Mouse (Mus musculus) midbrain, embryonic 10.5 days (tissue): ENCODE measurements at regions not wholly inside any gene's neighbourhood (a gene's known extent, or its start where the extent isn't known, plus 50 kb on each side); places are given as distances from the start of the nearest gene placed in this dataset.

ENCODE experiments used
- DNase-seq: peaks from one replicate; pipeline ENCODE4 v3.0.0-alpha.2; 2017; ENCODE audit warnings: low spot score
- H3K27ac ChIP-seq: fragments of 300-500 bp; sonication (generic); replicated peaks from 2 replicates; pipeline ENCODE4 v1.5.1; 2016; ENCODE audit warnings: mild to moderate bottlenecking
- H3K27me3 ChIP-seq: fragments of 300-500 bp; sonication (generic); 2 replicates; pipeline ENCODE4 v1.6.1; 2016; ENCODE audit warnings: low read depth, mild to moderate bottlenecking; ENCODE audit not compliant: poor library complexity, severe bottlenecking
- H3K36me3 ChIP-seq: fragments of 300-500 bp; sonication (generic); 2 replicates; pipeline ENCODE4 v1.6.1; 2016; ENCODE audit warnings: mild to moderate bottlenecking, moderate library complexity
- H3K4me1 ChIP-seq: fragments of 300-500 bp; sonication (generic); 2 replicates; pipeline ENCODE4 v1.6.1; 2016
- H3K4me3 ChIP-seq: fragments of 300-500 bp; sonication (generic); 2 replicates; pipeline ENCODE4 v1.5.1; 2016; ENCODE audit warnings: mild to moderate bottlenecking, moderate library complexity
- H3K9me3 ChIP-seq: fragments of 300-500 bp; sonication (generic); replicated peaks from 2 replicates; pipeline ENCODE4 v1.6.1; 2016; ENCODE audit warnings: mild to moderate bottlenecking
- WGBS: fragments of 180-500 bp; shearing (Covaris S2); methylation state at CpG from one replicate; pipeline ENCODE4 v1.1.7; 2016; 5-methylcytosine and 5-hydroxymethylcytosine counted together

DNA sequence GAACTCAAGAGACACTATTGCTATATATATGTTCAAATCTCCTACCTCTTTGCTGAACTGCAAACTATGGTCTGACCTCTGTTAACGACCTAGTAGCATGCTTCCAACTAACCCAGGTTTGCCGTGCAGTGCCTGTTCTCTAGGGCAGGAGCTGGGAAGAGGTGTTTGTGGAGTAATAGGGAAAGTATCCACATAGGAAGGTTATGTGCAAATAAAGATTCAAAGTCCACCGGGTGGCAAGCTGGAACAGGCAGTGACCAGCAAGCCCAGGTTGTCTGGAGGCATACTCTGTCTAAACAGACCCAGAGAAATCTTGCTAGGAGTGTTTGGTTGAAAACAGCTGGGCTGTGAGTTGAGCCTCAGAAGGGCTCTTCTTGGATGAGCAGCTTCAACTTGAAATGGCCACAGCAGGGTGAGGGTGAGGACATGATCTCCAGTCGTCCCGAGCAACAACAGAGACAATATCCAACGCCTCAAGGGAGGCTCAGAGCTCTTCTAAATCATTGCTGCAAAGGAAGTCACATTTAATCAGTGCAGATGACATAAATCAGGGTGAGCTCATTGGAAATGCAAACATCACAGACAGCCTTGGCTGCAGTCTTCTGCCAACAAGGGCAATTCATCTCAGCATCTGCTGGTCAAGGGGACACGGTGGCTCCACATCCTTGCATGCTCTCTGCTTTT is 846.7 kb downstream of the Synb start:
- 82% methylated on average over 7 of the region's 7 CpGs for WGBS

DNA sequence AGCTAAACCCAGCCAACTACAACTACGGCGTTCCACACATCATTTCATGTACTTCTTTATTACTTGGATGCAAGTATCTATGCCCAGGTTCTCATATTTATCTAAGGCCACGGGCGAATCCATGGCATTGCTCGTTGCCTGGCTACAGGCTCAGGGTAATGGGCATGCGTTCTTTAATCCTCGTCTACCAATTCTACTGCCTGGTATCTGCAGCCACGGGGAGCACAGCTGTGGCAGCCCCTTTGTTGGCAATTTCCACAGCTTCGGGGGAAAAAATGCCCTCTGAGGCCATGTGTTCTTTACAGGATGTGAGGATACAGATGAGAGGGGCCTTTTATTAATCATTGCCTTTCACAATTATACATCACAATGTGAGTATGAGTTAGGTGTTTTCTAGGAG is 860.8 kb downstream of the Synb start:
- WGBS, result 86% methylated on average over 9 of the region's 9 CpGs
- H3K4me3 ChIP-seq, result no peak overlapping the region
- no peaks in the 10 kb centered on the region for H3K36me3 ChIP-seq
- H3K9me3 ChIP-seq, result no peaks in the 10 kb centered on the region
- no peak for DNase-seq
- H3K27me3 ChIP-seq, result no peaks in the 10 kb centered on the region
- H3K27ac ChIP-seq, result no peak overlapping the region
- H3K4me1 ChIP-seq, result peaks cover 3% of the 10 kb centered on the region; the same call in 1 of the 2 replicates

More for the DNA sequence above, 846.7 kb downstream of the Synb start:
- H3K36me3 ChIP-seq, result no peaks in the 10 kb centered on the region
- no peak for DNase-seq
- no peak overlapping the region for H3K4me3 ChIP-seq
- H3K27me3 ChIP-seq, result no peaks in the 10 kb centered on the region
- H3K9me3 ChIP-seq, result no peaks in the 10 kb centered on the region
- no peak overlapping the region for H3K27ac ChIP-seq
- peaks cover 5% of the 10 kb centered on the region for H3K4me1 ChIP-seq

DNA sequence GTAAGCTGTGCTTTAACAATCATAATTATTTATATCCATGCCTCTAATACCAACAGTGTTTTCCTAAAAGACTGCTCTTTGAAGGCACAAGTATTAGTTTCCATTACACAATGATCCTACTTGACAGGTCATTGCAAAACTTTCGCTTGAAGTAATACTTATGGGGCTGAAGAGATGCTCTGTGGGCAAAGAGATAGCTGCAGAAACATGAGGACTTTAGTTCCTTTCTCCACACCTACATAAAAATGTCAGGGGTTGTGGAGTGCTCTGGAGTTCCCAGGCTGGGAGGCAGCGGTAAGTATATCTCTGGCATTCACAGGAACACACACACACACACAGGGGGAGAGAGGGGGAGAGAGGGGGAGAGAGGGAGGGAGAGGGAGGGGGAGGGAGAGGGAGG is 862.0 kb downstream of the Synb start:
- no peak for DNase-seq
- Histone ChIP-seq H3K9me3 (no peaks in the 10 kb centered on the region), H3K27me3 (no peaks in the 10 kb centered on the region), H3K27ac (no peak overlapping the region), H3K4me1 (peaks cover 3% of the 10 kb centered on the region; the same call in 1 of the 2 replicates), H3K4me3 (no peak overlapping the region), H3K36me3 (no peaks in the 10 kb centered on the region)
- WGBS, result 86% methylated on average over 2 of the region's 2 CpGs

DNA sequence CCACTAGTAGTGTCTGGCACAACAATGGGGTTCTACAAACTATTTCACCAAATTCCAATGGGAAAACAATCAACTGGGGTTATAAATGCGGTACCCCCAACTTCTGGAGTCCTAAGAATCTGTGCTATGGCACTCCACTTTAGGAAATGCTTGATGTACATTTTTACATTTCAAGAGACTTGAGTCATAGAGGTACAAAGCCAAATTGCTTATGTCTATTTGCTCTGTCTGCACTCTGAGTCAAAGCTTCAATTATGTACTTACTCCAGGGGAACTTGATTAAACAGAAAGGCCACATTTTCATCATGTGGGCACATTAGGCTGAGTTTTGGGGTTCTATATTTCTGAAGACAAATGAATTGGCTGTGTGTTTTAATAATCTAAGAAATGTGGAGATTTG is 866.9 kb downstream of the Synb start:
- whole genome bisulfite sequencing, result 91% methylated on average over 1 of the region's 1 CpGs
- H3K9me3 ChIP-seq, result no peaks in the 10 kb centered on the region
- no peak overlapping the region for H3K4me3 ChIP-seq
- H3K4me1 ChIP-seq, result no peaks in the 10 kb centered on the region
- no peaks in the 10 kb centered on the region for H3K36me3 ChIP-seq
- no peaks in the 10 kb centered on the region for H3K27me3 ChIP-seq
- DNase-seq, result no peak
- no peak overlapping the region for H3K27ac ChIP-seq

DNA sequence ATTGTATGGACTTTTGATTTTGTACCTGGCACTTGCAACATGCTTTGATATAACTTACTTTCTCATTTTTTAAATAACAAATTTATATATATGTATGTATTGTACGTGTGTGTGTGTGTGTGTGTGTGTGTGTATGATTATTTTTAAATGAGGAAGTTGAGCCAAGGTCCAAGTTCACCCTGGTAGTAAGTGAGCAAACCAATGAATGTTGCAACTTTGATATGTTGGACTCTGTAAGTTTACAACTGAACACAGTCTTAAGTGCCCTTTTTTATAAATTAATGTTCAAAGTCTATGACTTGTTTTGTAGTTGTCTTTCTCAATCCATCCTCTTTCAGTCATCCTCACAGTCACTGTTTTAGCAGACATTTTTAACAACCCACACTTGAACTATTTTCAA is 901.7 kb downstream of the Synb start:
- Histone ChIP-seq H3K27ac (0 out of 2 replicates have a peak overlapping the region, but pooled peaks have one; percentile 18), H3K36me3 (no peaks in the 10 kb centered on the region), H3K4me1 (peaks cover 15% of the 10 kb centered on the region), H3K9me3 (no peaks in the 10 kb centered on the region), H3K4me3 (no peak overlapping the region), H3K27me3 (no peaks in the 10 kb centered on the region)
- DNase-seq, result no peak
- WGBS, result 89% methylated on average over 1 of the region's 1 CpGs

DNA sequence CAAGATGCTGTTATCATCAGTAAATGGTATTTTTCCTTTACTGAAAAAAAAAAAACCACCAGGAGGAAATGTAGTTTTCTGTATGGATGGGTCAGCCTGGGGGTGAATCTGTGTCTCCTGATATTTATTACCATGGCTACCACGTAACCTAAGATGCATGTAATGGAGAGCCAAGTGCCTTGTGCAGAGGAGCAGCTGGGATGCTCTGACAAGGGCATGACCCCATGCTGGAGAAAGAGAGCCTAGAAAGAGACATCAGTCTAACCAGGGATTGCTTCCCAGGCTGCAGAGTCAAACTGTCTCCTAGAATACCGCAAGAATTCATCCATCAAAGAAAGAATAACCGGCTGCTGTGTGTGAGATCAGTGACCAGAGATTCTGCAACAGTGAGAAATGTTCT is 902.2 kb downstream of the Synb start:
- Histone ChIP-seq H3K4me1 (peaks cover 15% of the 10 kb centered on the region), H3K27ac (0 out of 2 replicates have a peak overlapping the region, but pooled peaks have one; percentile 18), H3K4me3 (no peak overlapping the region), H3K27me3 (no peaks in the 10 kb centered on the region), H3K36me3 (no peaks in the 10 kb centered on the region), H3K9me3 (no peaks in the 10 kb centered on the region)
- 51% methylated on average over 3 of the region's 3 CpGs for WGBS
- peak; percentile 17 for DNase-seq

DNA sequence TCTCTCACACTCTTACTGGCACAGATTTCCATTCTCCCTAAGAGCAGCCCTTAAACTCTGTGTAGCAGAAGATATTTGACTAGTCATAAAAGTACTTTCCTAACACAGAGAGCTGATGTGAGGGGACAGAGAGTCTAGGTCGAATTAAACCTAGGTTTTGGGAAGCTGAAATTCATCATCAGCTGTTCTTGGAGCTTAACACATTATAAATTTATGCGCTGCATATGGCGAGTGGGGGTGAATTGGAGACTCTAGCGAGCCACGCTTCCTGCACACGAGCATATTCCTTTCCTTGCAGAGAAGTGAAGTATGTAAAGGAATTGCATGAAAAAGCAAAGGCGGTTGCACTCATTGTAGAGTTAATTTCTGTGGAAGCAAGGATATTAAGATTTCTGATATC is 912.4 kb downstream of the Synb start:
- H3K9me3 ChIP-seq, result no peaks in the 10 kb centered on the region
- no peaks in the 10 kb centered on the region for H3K36me3 ChIP-seq
- no peak for DNase-seq
- WGBS, result 84% methylated on average over 7 of the region's 7 CpGs
- no peaks in the 10 kb centered on the region for H3K4me1 ChIP-seq
- no peak overlapping the region for H3K27ac ChIP-seq
- H3K27me3 ChIP-seq, result no peaks in the 10 kb centered on the region
- no peak overlapping the region for H3K4me3 ChIP-seq

DNA sequence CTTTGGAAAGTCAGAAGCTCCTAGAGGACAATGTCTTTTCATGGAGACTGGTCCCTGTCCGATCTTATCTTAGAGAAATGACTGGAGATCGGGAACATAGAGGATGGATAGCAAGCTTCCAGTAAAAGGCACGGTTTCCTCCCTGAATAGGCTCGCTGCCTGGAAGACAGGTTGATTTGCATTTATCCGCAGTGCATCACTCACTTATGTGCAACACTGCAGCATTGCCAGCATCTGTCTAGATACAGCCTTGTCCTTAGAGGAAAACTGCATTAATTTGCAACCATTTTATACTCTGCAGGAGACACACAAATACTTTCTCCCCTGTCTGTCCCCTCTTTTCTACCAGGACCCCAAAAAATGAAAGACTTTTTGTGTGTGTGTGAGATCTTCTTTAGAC is 926.4 kb downstream of the Synb start:
- no peak overlapping the region for H3K4me3 ChIP-seq
- no peaks in the 10 kb centered on the region for H3K36me3 ChIP-seq
- WGBS, result 85% methylated on average over 5 of the region's 5 CpGs
- no peaks in the 10 kb centered on the region for H3K9me3 ChIP-seq
- no peaks in the 10 kb centered on the region for H3K4me1 ChIP-seq
- no peak overlapping the region for H3K27ac ChIP-seq
- no peaks in the 10 kb centered on the region for H3K27me3 ChIP-seq
- no peak for DNase-seq

DNA sequence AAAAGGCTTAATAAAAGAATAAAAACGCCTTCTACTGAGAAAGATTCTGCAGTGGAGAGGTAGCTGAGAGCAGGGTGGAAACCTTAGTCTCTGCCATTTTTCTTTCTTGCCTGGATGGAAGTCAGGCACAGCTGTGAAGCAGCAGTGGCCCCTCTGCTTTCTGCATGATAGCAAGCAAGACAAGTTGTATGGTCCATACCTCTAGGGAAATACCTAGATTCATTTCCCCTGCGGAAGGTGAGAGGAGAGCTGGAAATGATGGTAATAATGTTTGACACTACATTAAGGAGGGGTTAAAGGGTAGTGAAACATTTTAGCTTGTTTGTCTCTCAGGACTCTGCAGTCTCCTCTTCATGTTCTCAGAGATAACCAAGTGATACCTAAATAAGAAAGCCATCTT is 930.2 kb downstream of the Synb start:
- H3K27me3 ChIP-seq, result no peaks in the 10 kb centered on the region
- no peaks in the 10 kb centered on the region for H3K4me1 ChIP-seq
- H3K4me3 ChIP-seq, result no peak overlapping the region
- H3K9me3 ChIP-seq, result no peaks in the 10 kb centered on the region
- no peak overlapping the region for H3K27ac ChIP-seq
- no peak for DNase-seq
- no peaks in the 10 kb centered on the region for H3K36me3 ChIP-seq
- WGBS, result 73% methylated on average over 2 of the region's 2 CpGs

DNA sequence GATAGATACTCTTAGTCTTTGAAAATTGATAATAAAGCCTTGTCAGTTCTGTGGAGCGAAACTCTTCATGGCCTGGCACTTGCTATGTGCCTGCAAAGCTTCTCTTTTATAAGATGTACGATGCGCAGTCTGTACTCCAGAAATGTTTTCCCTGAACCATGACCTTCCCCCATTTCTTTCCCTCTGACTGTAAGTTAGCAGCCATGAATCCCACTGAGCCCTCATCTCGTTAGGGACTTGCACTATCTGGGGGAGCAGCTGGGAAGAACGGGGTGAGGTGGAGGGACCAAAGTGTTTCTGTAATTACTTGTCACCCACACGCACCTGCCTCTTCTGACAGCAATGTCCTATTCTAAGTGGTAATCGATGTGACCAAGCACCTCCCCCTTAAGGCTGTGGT is 932.1 kb downstream of the Synb start:
- WGBS, result 78% methylated on average over 7 of the region's 7 CpGs

DNA sequence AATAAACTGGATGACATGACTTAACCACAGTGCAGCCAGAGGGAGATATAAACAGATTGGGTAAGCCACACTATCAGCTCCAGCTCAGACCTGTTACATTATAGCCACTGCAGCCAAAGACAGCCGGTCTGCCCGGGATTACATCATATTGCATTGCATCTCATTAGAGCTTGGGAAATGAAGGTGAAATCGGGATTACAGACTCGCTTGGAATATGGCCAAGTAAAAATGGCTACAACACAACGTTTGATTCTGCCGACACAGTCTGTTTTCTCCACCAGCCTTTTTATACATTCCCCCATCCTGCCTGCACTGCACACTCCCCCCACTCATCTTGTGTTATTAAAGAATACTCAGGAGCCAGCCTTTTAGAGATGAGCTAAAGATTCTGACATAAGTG is 932.6 kb downstream of the Synb start:
- no peaks in the 10 kb centered on the region for H3K36me3 ChIP-seq
- no peaks in the 10 kb centered on the region for H3K9me3 ChIP-seq
- WGBS, result 85% methylated on average over 6 of the region's 6 CpGs
- H3K27me3 ChIP-seq, result no peaks in the 10 kb centered on the region
- no peak for DNase-seq
- H3K27ac ChIP-seq, result no peak overlapping the region
- no peaks in the 10 kb centered on the region for H3K4me1 ChIP-seq
- no peak overlapping the region for H3K4me3 ChIP-seq

More for the DNA sequence above, 932.1 kb downstream of the Synb start:
- Histone ChIP-seq H3K9me3 (no peaks in the 10 kb centered on the region), H3K27ac (no peak overlapping the region), H3K36me3 (no peaks in the 10 kb centered on the region), H3K4me1 (no peaks in the 10 kb centered on the region), H3K4me3 (no peak overlapping the region), H3K27me3 (no peaks in the 10 kb centered on the region)
- DNase-seq, result no peak

DNA sequence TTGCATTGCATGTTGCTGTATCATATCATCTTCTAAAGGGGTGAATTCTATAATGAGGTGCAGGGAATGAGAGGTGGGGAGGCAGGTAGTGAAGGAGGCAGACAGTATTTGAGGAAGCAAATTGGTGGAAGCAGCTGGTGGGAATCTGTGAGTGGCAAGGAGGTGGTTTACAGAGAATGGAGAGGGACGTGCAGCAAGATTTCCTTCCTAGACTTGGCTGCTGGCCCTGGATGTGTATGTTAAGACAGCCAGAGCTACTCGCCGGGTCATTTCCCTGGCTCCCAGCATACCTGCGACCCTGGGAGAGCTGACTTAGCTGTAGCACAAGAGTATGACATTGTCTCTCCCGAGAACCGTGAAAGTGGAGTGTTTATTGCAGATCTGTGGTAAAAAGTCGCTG is 937.7 kb downstream of the Synb start:
- no peak for DNase-seq
- no peaks in the 10 kb centered on the region for H3K9me3 ChIP-seq
- no peaks in the 10 kb centered on the region for H3K27me3 ChIP-seq
- H3K36me3 ChIP-seq, result no peaks in the 10 kb centered on the region
- no peak overlapping the region for H3K4me3 ChIP-seq
- 87% methylated on average over 7 of the region's 7 CpGs for WGBS
- H3K4me1 ChIP-seq, result no peaks in the 10 kb centered on the region
- no peak overlapping the region; the same call in 1 of the 2 replicates for H3K27ac ChIP-seq

DNA sequence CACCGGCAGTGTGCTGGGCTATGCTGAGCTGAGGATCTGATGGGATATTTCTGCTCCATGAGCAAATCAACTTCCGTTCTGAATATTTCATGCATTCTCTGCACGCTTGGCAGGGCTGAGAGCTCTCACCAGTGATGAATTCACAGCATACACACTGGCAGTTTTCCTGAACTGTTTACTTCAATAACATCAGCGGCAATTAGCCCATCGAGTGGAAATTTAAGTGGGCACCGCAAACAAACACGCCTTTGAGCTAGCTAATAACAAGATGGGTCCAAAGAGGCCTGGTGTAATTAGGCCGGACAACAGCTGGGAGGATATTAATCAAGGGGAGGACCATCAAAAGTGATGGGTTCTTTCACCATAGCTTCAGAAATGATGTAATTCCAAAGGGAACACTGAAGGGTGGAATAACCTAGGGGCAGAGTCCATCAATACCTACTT is 938.6 kb downstream of the Synb start:
- Histone ChIP-seq H3K9me3 (no peaks in the 10 kb centered on the region), H3K27me3 (no peaks in the 10 kb centered on the region), H3K36me3 (no peaks in the 10 kb centered on the region), H3K4me3 (no peak overlapping the region), H3K27ac (no peak overlapping the region), H3K4me1 (no peaks in the 10 kb centered on the region)
- WGBS, result 87% methylated on average over 8 of the region's 8 CpGs
- DNase-seq, result no peak

DNA sequence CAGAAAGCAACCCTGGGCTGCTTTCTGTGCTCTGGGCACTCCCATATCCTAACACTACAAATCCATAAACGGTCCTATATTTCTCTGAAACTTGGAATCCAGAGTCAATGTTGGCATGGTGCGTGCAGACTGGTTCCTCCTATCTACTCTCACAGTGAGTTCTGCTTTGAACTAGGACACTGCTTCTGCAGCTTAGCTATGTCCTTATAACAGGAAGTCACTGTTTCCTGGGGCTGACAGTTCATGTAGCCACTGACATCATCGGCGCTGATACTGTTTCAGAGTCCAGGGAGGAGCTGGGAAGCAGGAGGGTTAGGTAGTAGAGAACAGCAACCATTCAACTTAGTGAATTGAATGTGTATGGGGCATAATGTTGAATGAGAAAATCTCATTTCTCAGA is 948.6 kb downstream of the Synb start:
- DNase-seq, result no peak
- no peak overlapping the region for H3K4me3 ChIP-seq
- H3K4me1 ChIP-seq, result no peaks in the 10 kb centered on the region
- 82% methylated on average over 4 of the region's 4 CpGs for WGBS
- H3K9me3 ChIP-seq, result no peaks in the 10 kb centered on the region
- H3K36me3 ChIP-seq, result no peaks in the 10 kb centered on the region
- H3K27ac ChIP-seq, result no peak overlapping the region
- H3K27me3 ChIP-seq, result no peaks in the 10 kb centered on the region
